Mouse (Mus musculus) neutrophil, adult 65 days (primary cell): ENCODE results near the gene Ccr4. TPM values are rescaled to one million over a fixed set of nuclear protein-coding genes. Genes with fewer than 3 reads are reported as not detected.

Experiments used
- total RNA-seq: library from RNA; stranded (reverse); gene quantifications from 2 replicates; pipeline ENCODE4 v1.2.4, GENCODE M21; 2023

Gene Ccr4
- total RNA-seq = not detected in 2 replicates

DNA sequence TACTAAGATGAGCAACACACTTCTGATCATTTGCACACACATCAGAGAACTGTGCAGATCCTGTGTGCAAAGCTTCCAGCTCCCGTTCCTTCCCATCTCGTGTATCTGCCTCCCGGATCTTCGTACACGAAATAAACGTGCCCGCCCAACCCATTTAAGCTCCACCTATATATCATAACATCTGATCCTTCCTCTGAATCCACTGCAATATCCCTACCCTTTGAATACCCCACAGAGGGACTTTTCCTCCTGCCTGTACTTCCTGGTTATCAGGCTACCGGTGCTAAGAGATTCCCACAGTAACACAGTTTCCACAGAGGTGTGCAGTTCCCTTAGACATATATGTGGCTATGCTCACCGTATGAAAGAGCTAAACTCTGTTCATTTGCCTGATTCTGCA, at the start of gene Ccr4:
TSS of gene Ccr4 (minus strand) at position 101 of the 400 bp plus-strand sequence.

DNA sequence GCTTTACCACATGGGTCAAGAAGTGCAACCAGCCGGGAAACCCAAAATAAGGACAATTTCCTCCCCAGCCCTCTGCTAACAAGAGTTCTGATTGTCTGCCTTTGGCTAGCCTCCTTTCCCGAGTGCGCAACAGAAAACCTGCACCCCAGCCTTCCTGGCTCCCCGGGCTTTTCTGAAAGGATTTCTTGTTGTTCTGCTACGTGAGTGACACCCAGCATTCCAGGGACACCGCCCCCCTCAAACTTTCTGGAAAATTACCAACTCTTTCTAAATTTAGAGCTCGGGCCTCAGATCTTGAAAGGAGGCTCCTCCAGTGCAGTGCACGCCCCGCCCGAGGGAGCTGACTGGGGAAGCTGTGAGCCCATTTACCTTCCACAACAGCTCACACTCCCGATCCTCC, 10.6 kb upstream of the Ccr4 start, which contains the start of gene C130032M10Rik:
TSS of gene C130032M10Rik (plus strand) at position 334 of the 400 bp plus-strand sequence.

Other genes starting within 250 kb of the Ccr4 start
- not detected in 2 replicates for gene Bcl2a1c, start 174.8 kb downstream of the Ccr4 start, total RNA-seq
- 2.7 and 4.9 TPM in 2 replicates for gene Crtap, start 114.2 kb downstream of the Ccr4 start, total RNA-seq
- gene Glb1, start 103.8 kb downstream of the Ccr4 start, total RNA-seq = 12.0 and 12.6 TPM in 2 replicates
- 8.3 and 10.5 TPM in 2 replicates for gene Tmppe, start 103.8 kb downstream of the Ccr4 start, total RNA-seq
- gene C130032M10Rik, start 10.8 kb upstream of the Ccr4 start, total RNA-seq = not detected in 2 replicates
- gene Trim71, start 59.5 kb upstream of the Ccr4 start, total RNA-seq = not detected in 2 replicates
- gene Cnot10, start 135.3 kb upstream of the Ccr4 start, total RNA-seq = 58.9 and 64.5 TPM in 2 replicates
- gene Dync1li1, start 183.9 kb upstream of the Ccr4 start, total RNA-seq = 50.9 and 60.9 TPM in 2 replicates
- 205 and 260 TPM in 2 replicates for gene Cmtm6, start 226.2 kb upstream of the Ccr4 start, total RNA-seq